Comparison of ENCODE assay signal across 10 mouse cellular contexts in genomic region chr10:97160892-97161291, GRCm38 (mm10).
DNase-seq lines count a peak whose midpoint lies in the region; ATAC-seq lines count a peak whose summit lies in the region.
"Had no signal": no experiment of that assay in that cellular context is flagged by ENCODE, and none has a peak within 500 bp of the region (broad histone marks: within the 10 kb centered on the region; RNA-seq: fewer than 3 reads in every experiment).

No protein-coding gene starts in this region.

- peak; percentile 40 for DNase-seq in retina, postnatal 1 day
- no peak for DNase-seq in retina, embryonic 14.5 days (ENCODE audit: low spot score)
- DNase-seq in cerebellum, postnatal 25 days, result peak; percentile 42 to 49
- DNase-seq in spleen, postnatal 14 days (ENCODE audit: low spot score in 2 of 2), result no peak
- no peak for DNase-seq in kidney, postnatal 25 days
- DNase-seq: gastrocnemius, postnatal 36 days; thymus, postnatal 36 days had no signal

- peak; percentile 28 for ATAC-seq in activated CD4-positive, CD25-positive, alpha-beta regulatory T cell, adult 4 months
- peak; percentile 68 for ATAC-seq in megakaryocyte-erythroid progenitor cell, adult 5-6 weeks (replicated peaks; ENCODE audit: low FRiP score, low TSS enrichment, poor library complexity, severe bottlenecking)
- ATAC-seq: liver, embryonic 12.5 days had no signal

Comparison
In these comparisons a context has a peak if more than half of its experiments do, and no peak if none do; other contexts are left out.
1. DNase-seq: peak in retina, postnatal 1 day (single experiment) and cerebellum, postnatal 25 days (2 of 2); none in retina, embryonic 14.5 days (single experiment), spleen, postnatal 14 days (0 of 2) and kidney, postnatal 25 days (0 of 2).